Mouse (Mus musculus): ENCODE results near the gene Gm30302.

Gm30302 gene

GRCm38 (mm10) chr13:49738011-49738410, 60.8 kb downstream of the Gm30302 start:
- no peak for DNase-seq (ENCODE audit: low read depth, low spot score)

GRCm38 (mm10) chr13:49736430-49736829, 62.4 kb downstream of the Gm30302 start:
- no peak for DNase-seq (ENCODE audit: low read depth, low spot score)

All from ZHBTc4 (cell line).